Mouse (Mus musculus) left cerebral cortex, postnatal 25 days (tissue): ENCODE results near the gene Uvrag. TPM values are rescaled to one million over a fixed set of nuclear protein-coding genes. Genes with fewer than 3 reads are reported as not detected.
A peak's percentile ranks its signal among the peaks of the same experiment; 100 is the strongest.

Experiments used
- DNase-seq, 2 experiments: peaks; one replicate each; pipeline ENCODE4 v3.0.0; 2022; ENCODE audit warnings: low spot score in 2 of 2, mixed read lengths in 1 of 2
- intact Hi-C: fragments of 180-260 bp; cut with DNase I; formaldehyde crosslinking; loops from one replicate; pipeline ENCODE4 v1.15.1; 2025
- total RNA-seq, 2 experiments: library from RNA; stranded (reverse); gene quantifications; 2 replicates each; pipeline ENCODE4 v1.2.3; 2021

Gene Uvrag
- total RNA-seq, 2 experiments from 2014 or later = 50.9 to 56.3 TPM

DNA sequence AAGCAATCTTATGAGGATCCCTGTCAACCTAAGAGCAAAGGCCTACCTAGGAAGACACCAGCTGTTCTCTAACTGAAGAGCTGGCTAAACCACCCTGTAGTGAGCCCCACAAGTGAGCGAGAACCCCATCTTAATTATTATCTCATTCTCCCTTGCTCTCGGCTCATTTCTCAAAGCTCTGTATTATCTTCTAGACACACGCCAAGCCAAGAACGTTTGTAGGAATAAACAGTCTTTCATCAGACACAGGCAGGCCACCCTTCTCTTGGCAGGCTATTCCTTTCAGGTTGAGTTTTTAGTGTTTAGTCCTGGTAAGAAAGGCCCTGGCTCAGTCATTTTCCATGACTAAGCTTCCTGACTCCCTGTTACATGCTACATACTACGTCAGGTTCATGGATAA lies 218.0 kb downstream of the Uvrag start:
- DNase-seq = no peak
- intact Hi-C loops = no loop called here

- intact Hi-C loops = no loop called here
- DNase-seq = no peak
Observed at GRCm38 (mm10) chr7:98917407-98917806, 223.5 kb downstream of the Uvrag start.

GRCm38 (mm10) chr7:98916581-98916980 lies 224.4 kb downstream of the Uvrag start:
- no peak for DNase-seq
- intact Hi-C loops = no loop called here

- intact Hi-C loops = no loop called here
- DNase-seq = no peak
Observed at GRCm38 (mm10) chr7:98912953-98913360, 228.0 kb downstream of the Uvrag start.

DNA sequence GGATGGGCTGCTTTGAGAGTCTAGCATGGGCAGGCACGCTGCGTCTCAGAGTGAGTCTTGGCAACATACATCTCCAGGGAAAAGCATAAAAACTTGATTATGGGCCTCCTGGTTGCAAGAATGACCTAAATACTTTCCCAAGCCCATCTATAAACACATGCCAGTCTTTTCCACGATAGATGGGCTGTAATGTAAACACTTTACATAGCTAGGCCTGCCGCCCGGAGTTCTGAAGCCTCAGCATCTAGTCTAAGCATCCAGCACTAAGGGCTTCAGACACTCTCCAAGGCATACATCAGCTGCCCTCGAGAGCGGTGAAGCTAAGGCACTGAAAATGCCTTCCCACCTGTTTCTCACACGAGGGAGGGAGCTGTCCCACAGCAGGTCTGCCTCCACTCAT lies 229.7 kb downstream of the Uvrag start:
- no peak for DNase-seq
- intact Hi-C loops = no loop called here

- intact Hi-C loops = no loop called here
- DNase-seq = no peak
Observed at GRCm38 (mm10) chr7:98910712-98911111, 230.2 kb downstream of the Uvrag start.

DNA sequence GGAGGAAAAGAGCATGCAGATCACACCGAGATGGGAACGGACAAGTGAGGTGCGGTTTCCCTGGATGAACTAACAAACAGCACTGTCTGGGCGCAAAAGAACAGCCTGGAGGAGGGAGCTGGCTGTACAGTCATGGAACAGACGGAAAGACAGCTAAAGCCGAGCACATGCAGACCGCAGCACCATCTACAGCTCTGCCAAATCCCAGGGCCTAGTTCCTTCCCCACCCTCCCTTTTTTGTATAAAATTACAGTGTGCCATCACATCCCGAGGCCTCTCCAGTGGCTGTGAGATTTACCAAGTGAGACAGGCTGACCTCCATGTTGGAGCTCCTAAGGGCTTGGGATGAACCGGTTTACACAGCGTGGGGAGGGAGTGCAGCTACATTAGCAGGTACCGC lies 230.8 kb downstream of the Uvrag start:
- DNase-seq = no peak
- intact Hi-C loops = no loop called here

GRCm38 (mm10) chr7:98907476-98907875 lies 233.5 kb downstream of the Uvrag start:
- intact Hi-C loops = no loop called here
- DNase-seq = no peak

GRCm38 (mm10) chr7:98904659-98905362 lies 236.1 kb downstream of the Uvrag start:
- intact Hi-C loops = no loop called here

DNA sequence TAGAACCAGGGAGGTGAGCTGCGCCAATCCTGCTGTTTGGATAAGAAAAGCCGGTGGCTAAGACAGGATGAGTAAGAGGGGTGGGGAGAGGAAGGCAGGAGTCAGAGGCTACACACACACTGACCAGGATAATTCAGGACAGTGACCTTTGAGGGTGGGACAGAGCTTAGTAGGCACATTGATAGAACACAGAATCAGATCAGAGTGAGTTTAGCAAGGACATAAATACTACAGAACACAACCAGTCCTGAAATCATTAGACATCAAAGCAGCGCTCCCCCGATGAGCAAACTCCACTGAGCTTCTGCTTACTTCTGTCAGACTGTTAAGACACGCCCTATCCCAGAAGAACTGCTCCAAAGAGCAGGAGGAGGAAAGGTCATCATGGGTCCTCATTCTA lies 237.1 kb downstream of the Uvrag start:
- intact Hi-C loops = no loop called here
- DNase-seq = no peak

More at GRCm38 (mm10) chr7:98904659-98905362, 236.1 kb downstream of the Uvrag start:
- DNase-seq = no peak

- intact Hi-C loops = no loop called here
- no peak for DNase-seq
Observed at GRCm38 (mm10) chr7:98901120-98901519, 239.8 kb downstream of the Uvrag start.

DNA sequence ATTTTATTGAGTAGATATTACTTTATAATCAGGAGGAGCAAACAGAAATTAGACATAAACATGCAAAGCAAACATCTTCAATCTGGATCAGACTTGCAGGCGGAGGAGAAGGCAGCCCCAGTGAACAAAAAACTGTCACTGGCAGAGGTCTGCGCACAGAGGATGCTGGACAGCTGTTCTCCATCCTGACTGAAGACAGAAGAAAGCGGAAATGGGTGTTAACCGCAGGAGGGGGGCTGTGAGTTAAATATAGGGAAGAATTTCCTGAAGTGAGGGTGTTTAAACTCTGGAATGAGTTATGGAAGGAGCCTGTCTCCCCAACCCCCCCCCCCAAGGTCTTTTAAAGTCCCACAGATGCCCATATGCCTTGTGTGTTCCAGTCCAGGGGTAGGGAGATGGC lies 241.1 kb downstream of the Uvrag start:
- intact Hi-C loops = no loop called here
- DNase-seq = no peak

DNA sequence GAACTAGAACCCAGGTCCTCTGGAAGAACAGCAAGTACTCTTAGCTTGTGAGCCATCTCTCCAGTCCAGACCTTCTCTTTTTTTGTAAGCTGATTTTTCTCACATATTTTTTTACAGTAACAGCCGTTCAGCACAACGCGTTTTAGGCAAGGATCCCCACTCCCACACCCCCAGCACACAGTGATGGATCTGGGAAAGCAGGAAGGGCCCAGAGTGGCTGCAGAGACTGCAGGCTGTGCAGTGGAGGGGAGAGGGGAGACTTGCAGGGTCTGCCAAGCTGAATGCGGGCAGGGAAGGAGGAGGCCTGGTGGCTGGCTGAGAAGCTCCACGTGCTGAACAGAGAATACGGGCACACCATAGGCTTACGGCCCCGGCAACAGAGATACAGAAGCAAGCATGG lies 243.6 kb downstream of the Uvrag start:
- DNase-seq = peak; percentile 24 to 79
- intact Hi-C loops = no loop called here

GRCm38 (mm10) chr7:98895501-98896095 lies 245.3 kb downstream of the Uvrag start:
- intact Hi-C loops = no loop called here

GRCm38 (mm10) chr7:98894768-98895167 lies 246.2 kb downstream of the Uvrag start:
- DNase-seq = no peak
- intact Hi-C loops = no loop called here

More at GRCm38 (mm10) chr7:98895501-98896095, 245.3 kb downstream of the Uvrag start:
- DNase-seq = no peak

GRCm38 (mm10) chr7:98894305-98894704 lies 246.6 kb downstream of the Uvrag start:
- no peak for DNase-seq
- intact Hi-C loops = no loop called here

DNA sequence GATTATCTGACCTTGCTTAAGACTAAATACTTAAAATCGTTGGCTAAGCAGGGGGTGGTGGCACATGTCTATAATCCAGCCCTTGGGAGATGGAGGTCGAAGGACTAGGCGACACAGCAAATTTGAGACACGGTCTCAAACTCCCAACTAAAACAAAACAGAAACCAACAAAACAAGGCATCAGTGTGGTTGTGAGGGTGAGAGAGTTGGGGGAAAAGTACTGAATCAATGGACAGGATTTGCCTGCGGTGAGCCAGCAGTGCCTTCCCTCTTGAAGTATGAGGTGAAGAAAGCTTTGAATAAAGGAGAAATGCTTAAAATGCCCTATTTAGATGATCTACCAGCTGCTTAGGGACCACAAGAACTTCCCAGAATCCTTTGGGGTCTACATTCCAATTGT lies 247.8 kb downstream of the Uvrag start:
- intact Hi-C loops = no loop called here
- DNase-seq = no peak

GRCm38 (mm10) chr7:98889211-98889610 lies 251.7 kb downstream of the Uvrag start:
- intact Hi-C loops = no loop called here
- no peak for DNase-seq

GRCm38 (mm10) chr7:98888810-98889209 lies 252.1 kb downstream of the Uvrag start:
- DNase-seq = no peak
- intact Hi-C loops = no loop called here

GRCm38 (mm10) chr7:98887811-98888261 lies 253.1 kb downstream of the Uvrag start:
- intact Hi-C loops = no loop called here
- DNase-seq = no peak

GRCm38 (mm10) chr7:98881887-98882286 lies 259.1 kb downstream of the Uvrag start:
- intact Hi-C loops = loop anchor here (5.0 kb wide), 1 partner anchor 195 kb away; no protein-coding TSS in a partner anchor
- DNase-seq = peak in 1 of 2 experiments; percentile 23
